Mouse (Mus musculus): ENCODE results near the gene Fndc8.
"Not testable (repeated sequence)": the region's sequence is repeated elsewhere in the genome, so short reads cannot be mapped to it uniquely, and the experiment has no call there.

Fndc8 gene

GRCm38 (mm10) chr11:82910679-82911389, 18.9 kb downstream of the Fndc8 start:
- DNase-seq (ENCODE audit: low read depth, low spot score), result no peak

GRCm38 (mm10) chr11:82914711-82915352, 22.9 kb downstream of the Fndc8 start:
- peak; percentile 88 for DNase-seq (ENCODE audit: low read depth, low spot score)

- DNase-seq (ENCODE audit: low read depth, low spot score), result no peak
These were observed 28.8 kb downstream of the Fndc8 start for GRCm38 (mm10) chr11:82920768-82921167.

GRCm38 (mm10) chr11:82921691-82922090, 29.8 kb downstream of the Fndc8 start:
- DNase-seq (ENCODE audit: low read depth, low spot score), result no peak

- DNase-seq (ENCODE audit: low read depth, low spot score), result not testable (repeated sequence)
These were observed 32.0 kb downstream of the Fndc8 start for GRCm38 (mm10) chr11:82923910-82924309.

- no peak for DNase-seq (ENCODE audit: low read depth, low spot score)
These were observed 37.1 kb downstream of the Fndc8 start for GRCm38 (mm10) chr11:82928897-82929632.

- DNase-seq (ENCODE audit: low read depth, low spot score), result no peak
These were observed 37.7 kb downstream of the Fndc8 start for GRCm38 (mm10) chr11:82929633-82929950.

- DNase-seq (ENCODE audit: low read depth, low spot score), result peak; percentile 49
These were observed 38.5 kb downstream of the Fndc8 start for GRCm38 (mm10) chr11:82930391-82930955.

- not testable (repeated sequence) for DNase-seq (ENCODE audit: low read depth, low spot score)
These were observed 39.2 kb downstream of the Fndc8 start for GRCm38 (mm10) chr11:82931161-82931560.

- DNase-seq (ENCODE audit: low read depth, low spot score), result peak; percentile 22
These were observed 39.9 kb downstream of the Fndc8 start for GRCm38 (mm10) chr11:82931671-82932450.

GRCm38 (mm10) chr11:82933186-82933585, 41.3 kb downstream of the Fndc8 start:
- DNase-seq (ENCODE audit: low read depth, low spot score), result peak; percentile 35

- DNase-seq (ENCODE audit: low read depth, low spot score), result no peak
These were observed 51.4 kb downstream of the Fndc8 start for GRCm38 (mm10) chr11:82943336-82943735.

- DNase-seq (ENCODE audit: low read depth, low spot score), result no peak
These were observed 53.7 kb downstream of the Fndc8 start for GRCm38 (mm10) chr11:82945636-82946035.

- peak; percentile 43 for DNase-seq (ENCODE audit: low read depth, low spot score)
These were observed 55.5 kb downstream of the Fndc8 start for GRCm38 (mm10) chr11:82947457-82947856.

- DNase-seq (ENCODE audit: low read depth, low spot score), result no peak
These were observed 57.1 kb downstream of the Fndc8 start for GRCm38 (mm10) chr11:82949036-82949435.
